Comparison of ENCODE assay signal across 23 mouse cellular contexts in genomic region chr7:67168763-67169569, GRCm38 (mm10). TPM values are rescaled to one million over a fixed set of nuclear protein-coding genes. Genes with fewer than 3 reads are reported as not detected.
DNase-seq lines count a peak whose midpoint lies in the region; ATAC-seq and TF ChIP-seq lines count a peak whose summit lies in the region.
"Had no signal": no experiment of that assay in that cellular context is flagged by ENCODE, and none has a peak within 500 bp of the region (broad histone marks: within the 10 kb centered on the region; RNA-seq: fewer than 3 reads in every experiment).

No protein-coding gene starts in this region.

- H3K27ac ChIP-seq in liver, adult 2 months (replicated peaks; ENCODE audit: insufficient read depth, low read depth, low read length): peak overlapping the region; percentile 64
- no peak overlapping the region for H3K27ac ChIP-seq in liver, postnatal 0 days (ENCODE audit: low read depth)
- no peak overlapping the region for H3K27ac ChIP-seq in intestine, embryonic 15.5 days
- H3K27ac ChIP-seq: embryonic facial prominence, embryonic 12.5 days; forebrain, embryonic 12.5 days; hindbrain, embryonic 10.5 days; hindbrain, postnatal 0 days; limb, embryonic 12.5 days; liver, embryonic 13.5 days; lung, embryonic 15.5 days had no signal

- H3K36me3 ChIP-seq in liver, adult 2 months (ENCODE audit: control insufficient read depth, insufficient read depth, low read length): no peaks in the 10 kb centered on the region
- no peaks in the 10 kb centered on the region for H3K36me3 ChIP-seq in liver, postnatal 0 days (replicated peaks; ENCODE audit: insufficient read depth, low read length)
- no peaks in the 10 kb centered on the region for H3K36me3 ChIP-seq in intestine, embryonic 15.5 days
- H3K36me3 ChIP-seq: embryonic facial prominence, embryonic 12.5 days; forebrain, embryonic 12.5 days; heart, embryonic 12.5 days; hindbrain, embryonic 10.5 days; limb, embryonic 12.5 days; liver, embryonic 13.5 days; lung, embryonic 15.5 days had no signal

- no peak overlapping the region for H3K4me3 ChIP-seq in liver, adult 2 months (ENCODE audit: insufficient read depth, low read depth, low read length)
- H3K4me3 ChIP-seq in liver, postnatal 0 days (ENCODE audit: low read depth, low read length): no peak overlapping the region
- H3K4me3 ChIP-seq in intestine, embryonic 15.5 days (replicated peaks): no peak overlapping the region
- H3K4me3 ChIP-seq: embryonic facial prominence, embryonic 12.5 days; forebrain, embryonic 12.5 days; heart, embryonic 12.5 days; hindbrain, embryonic 10.5 days; limb, embryonic 12.5 days; liver, embryonic 13.5 days; lung, embryonic 15.5 days; megakaryocyte, embryonic 14.5 days had no signal

- no peak for ATAC-seq in liver, postnatal 0 days
- peak; percentile 90 for ATAC-seq in intestine, embryonic 15.5 days
- ATAC-seq: hindbrain, postnatal 0 days had no signal

- 0 out of 2 replicates have a peak, but pooled peaks cover 3% of the 10 kb centered on the region for H3K9me3 ChIP-seq in liver, postnatal 0 days (ENCODE audit: low read length)
- H3K9me3 ChIP-seq in intestine, embryonic 15.5 days: no peaks in the 10 kb centered on the region
- H3K9me3 ChIP-seq: embryonic facial prominence, embryonic 12.5 days; forebrain, embryonic 12.5 days; heart, embryonic 12.5 days; hindbrain, embryonic 10.5 days; liver, embryonic 13.5 days; lung, embryonic 15.5 days had no signal

- peaks cover 11% of the 10 kb centered on the region for H3K4me1 ChIP-seq in liver, adult 2 months (ENCODE audit: control insufficient read depth, insufficient read depth, low read length)
- no peaks in the 10 kb centered on the region; the same call in 1 of the 2 replicates for H3K4me1 ChIP-seq in liver, postnatal 0 days (ENCODE audit: insufficient read depth)
- H3K4me1 ChIP-seq in intestine, embryonic 15.5 days (replicated peaks): peaks cover 6% of the 10 kb centered on the region; the same call in 1 of the 2 replicates
- H3K4me1 ChIP-seq: embryonic facial prominence, embryonic 12.5 days; forebrain, embryonic 12.5 days; heart, embryonic 12.5 days; hindbrain, embryonic 10.5 days; liver, embryonic 13.5 days; lung, embryonic 15.5 days had no signal

- peak; percentile 95 for DNase-seq in liver, adult 2 months (ENCODE audit: extremely low read depth, low read depth, low spot score)
- no peak for DNase-seq in liver, postnatal 0 days
- peak; percentile 10 for DNase-seq in thymus, postnatal 14 days
- no peak for DNase-seq in thymus, adult 18-20 months
- DNase-seq in layer of hippocampus, postnatal 25 days (ENCODE audit: extremely low spot score in 1 of 2, low spot score in 1 of 2): no peak
- DNase-seq in urinary bladder, adult 2 months (ENCODE audit: low spot score): no peak
- DNase-seq: adrenal gland, postnatal 36 days; cerebellum, adult 18-20 months; cerebellum, postnatal 14 days; heart, postnatal 10 days; kidney, adult 8-10 months; kidney, postnatal 10 days; liver, embryonic 13.5 days; lung, postnatal 36 days had no signal

- no peak overlapping the region for H3K4me2 ChIP-seq in liver, postnatal 0 days (ENCODE audit: low read depth, low read length)
- H3K4me2 ChIP-seq in intestine, embryonic 15.5 days (replicated peaks): no peak overlapping the region
- H3K4me2 ChIP-seq: embryonic facial prominence, embryonic 12.5 days; forebrain, embryonic 12.5 days; heart, embryonic 12.5 days; limb, embryonic 12.5 days; liver, embryonic 13.5 days; lung, embryonic 15.5 days had no signal

- no peak for TF ChIP-seq EP300 in liver, postnatal 0 days (IDR thresholded peaks at IDR 0.05; ENCODE audit: low read depth)

- TF ChIP-seq CTCF in liver, adult 2 months (IDR thresholded peaks at IDR 0.05; ENCODE audit: low read depth, low read length): no peak
- TF ChIP-seq CTCF in liver, postnatal 0 days (IDR thresholded peaks at IDR 0.05; ENCODE audit: low read depth): no peak

- TF ChIP-seq POLR2A in liver, adult 2 months (IDR thresholded peaks at IDR 0.05; ENCODE audit: extremely low read depth, insufficient read depth, low read length): no peak

- H3K9ac ChIP-seq in liver, adult 2 months (ENCODE audit: low read depth, low read length): no peak overlapping the region
- no peak overlapping the region for H3K9ac ChIP-seq in liver, postnatal 0 days (replicated peaks)
- no peak overlapping the region for H3K9ac ChIP-seq in intestine, embryonic 15.5 days
- H3K9ac ChIP-seq: embryonic facial prominence, embryonic 12.5 days; forebrain, embryonic 12.5 days; heart, embryonic 12.5 days; limb, embryonic 12.5 days; liver, embryonic 13.5 days; lung, embryonic 15.5 days had no signal

- H3K79me2 ChIP-seq in liver, adult 2 months (ENCODE audit: control insufficient read depth, insufficient read depth, low read length): no peaks in the 10 kb centered on the region

- no peaks in the 10 kb centered on the region for H3K27me3 ChIP-seq in liver, adult 2 months (ENCODE audit: control insufficient read depth, insufficient read depth, low read length)
- no peaks in the 10 kb centered on the region for H3K27me3 ChIP-seq in liver, postnatal 0 days (ENCODE audit: insufficient read depth, low read length)
- no peaks in the 10 kb centered on the region for H3K27me3 ChIP-seq in intestine, embryonic 15.5 days (replicated peaks)
- H3K27me3 ChIP-seq: embryonic facial prominence, embryonic 12.5 days; forebrain, embryonic 12.5 days; heart, embryonic 12.5 days; limb, embryonic 12.5 days; liver, embryonic 13.5 days; lung, embryonic 15.5 days had no signal

- 30% methylated on average over 9 of the region's 9 CpGs for WGBS in liver, adult 2 months
- WGBS in liver, postnatal 0 days (ENCODE audit: insufficient replicate concordance): 60% methylated on average over 9 of the region's 9 CpGs
- WGBS in intestine, embryonic 15.5 days: 45% methylated on average over 9 of the region's 9 CpGs

RNA-seq across cellular contexts. Expression of gene Lysmd4, which starts 53.4 kb away (rescaled TPM):
- 9.5 and 9.6 TPM in 2 replicates for total RNA-seq in liver, adult 2 months (2014; rRNA removed)
- polyA plus RNA-seq in liver, adult 2 months (2012; rRNA removed): 8.3 and 8.5 TPM in 2 replicates
- 3.6 and 4.2 TPM in 2 replicates for polyA plus RNA-seq in liver, postnatal 0 days (2015; fragmentation: Nextera tagmentation; extraction: Ambion mirVana)
- 11.1 and 12.5 TPM in 2 replicates for polyA plus RNA-seq in intestine, embryonic 15.5 days (2015; fragmentation: Nextera tagmentation; extraction: Ambion mirVana)
- total RNA-seq in layer of hippocampus, postnatal 25 days (2021): 10 to 100 TPM; 32.3 to 37.1 TPM
- 10.0 and 11.8 TPM in 2 replicates for polyA plus RNA-seq in urinary bladder, adult 2 months (2012; rRNA removed)

Comparison
In these comparisons a context has a peak if more than half of its experiments do, and no peak if none do; other contexts are left out.
1. DNase-seq: peak in liver, adult 2 months (single experiment) and thymus, postnatal 14 days (single experiment); none in liver, postnatal 0 days (single experiment), thymus, adult 18-20 months (0 of 2), layer of hippocampus, postnatal 25 days (0 of 2) and urinary bladder, adult 2 months (single experiment).